Mouse (Mus musculus) kidney, postnatal 0 days (tissue): ENCODE measurements around the gene Zfp691. TPM values are rescaled to one million over a fixed set of nuclear protein-coding genes. Genes with fewer than 3 reads are reported as not detected.

Experiments used
- ATAC-seq: fragments of 200-750 bp; cut with Nextera tagmentation; replicated peaks from 2 replicates; pipeline ENCODE4 v1.8.0; 2017; ENCODE audit warnings: low read depth, moderate number of reproducible peaks, moderate TSS enrichment, moderate library complexity; ENCODE audit not compliant: low FRiP score
- DNase-seq: peaks from one replicate; pipeline ENCODE4 v3.0.0-alpha.2; 2016; ENCODE audit warnings: low spot score
- H3K27ac ChIP-seq: fragments of 300-500 bp; sonication (generic); 2 replicates; pipeline ENCODE4 v1.5.1; 2014; ENCODE audit warnings: mild to moderate bottlenecking
- H3K27me3 ChIP-seq: fragments of 300-500 bp; sonication (generic); 2 replicates; pipeline ENCODE4 v1.6.1; 2014; ENCODE audit warnings: low read length, mixed read lengths; ENCODE audit not compliant: insufficient read depth
- H3K36me3 ChIP-seq: fragments of 300-500 bp; sonication (generic); 2 replicates; pipeline ENCODE4 v1.6.1; 2014; ENCODE audit warnings: low read length, mixed read lengths; ENCODE audit not compliant: insufficient read depth
- H3K4me1 ChIP-seq: fragments of 300-500 bp; sonication (generic); replicated peaks from 2 replicates; pipeline ENCODE4 v1.6.1; 2014; ENCODE audit warnings: antibody characterized with exemption, low read length, mixed read lengths; ENCODE audit not compliant: insufficient read depth
- H3K4me2 ChIP-seq: fragments of 300-500 bp; sonication (generic); 2 replicates; pipeline ENCODE4 v1.6.1; 2014; ENCODE audit warnings: mild to moderate bottlenecking, low read length, moderate library complexity, mixed read lengths
- H3K4me3 ChIP-seq: fragments of 300-500 bp; sonication (generic); replicated peaks from 2 replicates; pipeline ENCODE4 v1.5.1; 2014; ENCODE audit warnings: low read depth, low read length
- H3K9ac ChIP-seq: fragments of 300-500 bp; sonication (generic); 2 replicates; pipeline ENCODE4 v1.6.1; 2014; ENCODE audit warnings: low read depth, low read length
- H3K9me3 ChIP-seq: fragments of 300-500 bp; sonication (generic); replicated peaks from 2 replicates; pipeline ENCODE4 v1.6.1; 2016; ENCODE audit warnings: low read length, inconsistent platforms, mixed read lengths
- CTCF ChIP-seq: IDR thresholded peaks from 2 replicates; pipeline ENCODE4 v1.5.1; 2016; ENCODE audit warnings: antibody characterized with exemption, low read depth, mild to moderate bottlenecking, moderate library complexity
- WGBS: fragments of 180-500 bp; shearing (Covaris S2); extraction: QIAGEN DNeasy Blood & Tissue Kit; methylation state at CpG from one replicate; pipeline ENCODE4 v1.1.7; 2014; 5-methylcytosine and 5-hydroxymethylcytosine counted together
- polyA plus RNA-seq: library from polyadenylated mRNA; unstranded; fragments of >200 nt; fragmentation: Nextera tagmentation; extraction: Ambion mirVana; gene quantifications from 2 replicates; pipeline ENCODE4 v1.2.1, GENCODE M21; 2015

The Zfp691 gene
- polyA plus RNA-seq: 6.1 and 8.3 TPM in 2 replicates

DNA sequence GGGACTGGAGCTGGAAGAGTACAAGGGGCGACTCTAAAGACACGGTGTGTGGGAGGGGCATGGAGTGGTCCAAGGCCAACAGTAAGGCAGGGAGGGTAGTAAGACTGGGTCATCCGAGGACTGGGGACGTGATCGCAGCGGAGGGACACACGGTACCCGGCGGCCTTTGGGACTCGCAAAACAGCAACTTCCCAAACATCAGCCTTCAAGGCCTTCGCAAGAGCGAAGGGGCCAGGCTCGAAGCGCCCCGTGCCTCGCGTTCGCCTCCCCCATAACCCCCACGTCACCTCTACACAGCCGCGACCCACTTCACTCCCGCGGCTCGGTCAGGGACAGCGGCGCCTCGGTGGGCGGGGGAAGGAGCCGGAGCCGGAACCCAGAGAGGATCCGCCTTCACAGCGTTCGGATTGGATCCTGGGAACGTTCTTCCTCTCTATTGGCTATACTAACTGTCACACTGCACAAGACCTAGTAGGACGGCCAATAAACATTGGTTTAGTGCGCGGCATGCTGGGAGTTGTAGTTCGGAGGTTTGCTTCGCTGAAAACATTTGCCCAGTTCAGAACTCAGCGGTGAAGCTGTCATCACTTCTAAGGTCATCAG, at the start of gene Zfp691:
TSS of gene Zfp691 (minus strand) at position 345 of the 603 bp plus-strand sequence.
- Histone ChIP-seq H3K36me3 (peaks cover 9% of the 10 kb centered on the region; the same call in 1 of the 2 replicates), H3K9me3 (no peaks in the 10 kb centered on the region), H3K27ac (peak within 1 kb of the TSS; percentile 19), H3K4me2 (peak within 1 kb of the TSS; percentile 79), H3K4me3 (peak within 1 kb of the TSS; percentile 68), H3K27me3 (no peaks in the 10 kb centered on the region), H3K9ac (peak within 1 kb of the TSS; percentile 74), H3K4me1 (peaks cover 6% of the 10 kb centered on the region; the same call in 1 of the 2 replicates)
- peak; percentile 99 for DNase-seq
- peak; percentile 100 for ATAC-seq
- WGBS: under 1% methylated on average over 40 of the region's 40 CpGs
- TF ChIP-seq CTCF: no peak

DNA sequence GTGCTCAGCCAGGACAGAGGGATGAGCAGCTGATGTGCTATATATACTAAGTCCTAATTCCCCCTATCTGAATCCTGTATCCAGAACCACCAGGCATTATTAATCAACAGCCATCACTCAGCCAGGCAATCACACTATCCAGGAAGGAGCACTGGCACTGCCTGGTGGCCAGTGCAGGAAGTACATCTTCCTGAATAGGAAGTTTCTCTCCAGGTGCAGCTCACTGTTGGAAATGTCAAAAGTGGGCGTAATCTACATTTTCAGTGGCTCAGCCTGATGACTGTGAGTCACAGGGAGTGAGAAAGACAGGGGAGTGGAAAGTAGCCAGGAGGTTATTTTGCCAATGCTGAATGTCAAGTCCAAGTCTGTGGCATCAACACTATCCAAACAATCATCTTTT, 49.7 kb upstream of the Zfp691 start:
- H3K36me3 ChIP-seq: peaks cover 32% of the 10 kb centered on the region
- no peak overlapping the region for H3K4me2 ChIP-seq
- DNase-seq: peak; percentile 59
- TF ChIP-seq CTCF: peak; percentile 78
- H3K4me3 ChIP-seq: no peak overlapping the region
- H3K9me3 ChIP-seq: no peaks in the 10 kb centered on the region
- H3K27ac ChIP-seq: no peak overlapping the region
- ATAC-seq: peak; percentile 63; the same call in 1 of the 2 replicates
- H3K27me3 ChIP-seq: no peaks in the 10 kb centered on the region
- 74% methylated on average over 1 of the region's 1 CpGs for WGBS
- H3K9ac ChIP-seq: no peak overlapping the region
- H3K4me1 ChIP-seq: no peaks in the 10 kb centered on the region

DNA sequence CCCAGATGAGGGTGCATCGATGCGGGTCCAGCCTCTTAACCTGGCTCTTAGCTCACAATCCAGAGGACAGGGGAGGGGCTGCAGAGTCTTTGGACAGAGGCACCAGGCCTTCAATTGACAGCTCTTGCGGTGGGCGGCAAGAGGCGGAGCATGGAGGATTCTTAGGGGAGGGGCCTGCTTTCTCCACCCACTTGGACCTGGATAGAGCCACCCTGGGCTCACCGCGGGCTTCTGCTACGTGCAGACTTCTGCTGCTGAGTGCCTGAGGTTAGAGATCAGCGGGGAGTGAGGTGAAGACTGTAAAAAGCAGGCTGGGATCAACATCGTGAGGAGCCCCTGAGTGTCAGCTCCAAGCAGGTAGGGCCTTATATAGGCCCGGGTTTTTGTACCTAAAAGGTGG, 44.2 kb upstream of the Zfp691 start, which contains the start of gene Tmem269:
TSS of gene Tmem269 (minus strand) at position 49 of the 400 bp plus-strand sequence.
- Histone ChIP-seq H3K9me3 (no peaks in the 10 kb centered on the region), H3K9ac (no peak within 1 kb of the TSS), H3K4me1 (peaks cover 6% of the 10 kb centered on the region; the same call in 1 of the 2 replicates), H3K4me3 (no peak within 1 kb of the TSS), H3K36me3 (no peaks in the 10 kb centered on the region), H3K27me3 (no peaks in the 10 kb centered on the region), H3K27ac (no peak within 1 kb of the TSS), H3K4me2 (no peak within 1 kb of the TSS)
- peak; percentile 15 for DNase-seq
- peak; percentile 61 for ATAC-seq
- TF ChIP-seq CTCF: no peak
- WGBS: 12% methylated on average over 11 of the region's 11 CpGs

- Histone ChIP-seq H3K9ac (no peak overlapping the region), H3K9me3 (no peaks in the 10 kb centered on the region), H3K4me2 (no peak overlapping the region), H3K27me3 (no peaks in the 10 kb centered on the region), H3K4me1 (peaks cover 6% of the 10 kb centered on the region; the same call in 1 of the 2 replicates), H3K36me3 (no peaks in the 10 kb centered on the region), H3K4me3 (no peak overlapping the region), H3K27ac (no peak overlapping the region)
- 51% methylated on average over 8 of the region's 8 CpGs for WGBS
- no peak for TF ChIP-seq CTCF
- 0 out of 2 replicates have a peak, but pooled peaks have one; percentile 15 for ATAC-seq
- DNase-seq: no peak
Measured at GRCm38 (mm10) chr4:119216667-119217066, 42.7 kb upstream of the Zfp691 start.

GRCm38 (mm10) chr4:119204672-119205071, 30.7 kb upstream of the Zfp691 start:
- H3K9ac ChIP-seq: no peak overlapping the region
- H3K27me3 ChIP-seq: no peaks in the 10 kb centered on the region
- peaks cover 3% of the 10 kb centered on the region; the same call in 1 of the 2 replicates for H3K36me3 ChIP-seq
- H3K4me2 ChIP-seq: no peak overlapping the region
- TF ChIP-seq CTCF: peak; percentile 88
- no peak overlapping the region for H3K4me3 ChIP-seq
- 23% methylated on average over 8 of the region's 8 CpGs for WGBS
- H3K9me3 ChIP-seq: no peaks in the 10 kb centered on the region
- ATAC-seq (no peak), DNase-seq (peak; percentile 81)
- H3K27ac ChIP-seq: no peak overlapping the region
- H3K4me1 ChIP-seq: no peaks in the 10 kb centered on the region

DNA sequence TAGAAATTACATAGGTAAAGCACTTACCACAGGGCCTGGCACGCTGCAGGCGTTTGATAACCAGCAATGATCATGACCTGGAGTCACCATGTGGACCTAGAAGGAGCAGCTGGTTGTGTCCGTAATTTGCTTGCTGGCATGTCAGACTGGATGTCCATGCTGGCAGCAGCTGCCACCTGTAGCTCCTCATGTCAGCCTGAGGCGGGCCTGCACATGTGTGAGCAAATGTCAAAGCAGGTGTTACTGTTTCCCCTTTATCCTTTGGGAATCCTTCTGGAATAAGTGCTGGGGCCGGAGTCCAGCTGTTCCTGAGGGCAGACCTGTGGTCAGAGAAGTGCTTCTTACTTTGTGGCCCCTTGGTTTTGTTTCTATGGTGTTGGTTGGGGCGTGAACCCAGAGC, 24.1 kb upstream of the Zfp691 start:
- Histone ChIP-seq H3K27ac (no peak overlapping the region), H3K4me2 (no peak overlapping the region), H3K27me3 (no peaks in the 10 kb centered on the region), H3K4me3 (no peak overlapping the region), H3K9ac (no peak overlapping the region), H3K9me3 (no peaks in the 10 kb centered on the region), H3K36me3 (peaks cover 11% of the 10 kb centered on the region; the same call in 1 of the 2 replicates), H3K4me1 (peaks cover 6% of the 10 kb centered on the region)
- ATAC-seq: no peak
- no peak for DNase-seq
- TF ChIP-seq CTCF: no peak
- WGBS: 87% methylated on average over 6 of the region's 6 CpGs
